In genomic region chr8:111360579-111361209, GRCm38 (mm10) we compare ENCODE assay signal across 20 mouse cellular contexts. TPM values are rescaled to one million over a fixed set of nuclear protein-coding genes. Genes with fewer than 3 reads are reported as not detected.
A peak's percentile ranks its signal among the peaks of the same experiment; 100 is the strongest.
DNase-seq lines count a peak whose midpoint lies in the region; ATAC-seq and TF ChIP-seq lines count a peak whose summit lies in the region.
"Had no signal": no experiment of that assay in that cellular context is flagged by ENCODE, and none has a peak within 500 bp of the region (broad histone marks: within the 10 kb centered on the region; RNA-seq: fewer than 3 reads in every experiment).

No protein-coding gene starts in this region.

- ATAC-seq in cerebellum, adult (ENCODE audit: insufficient number of reproducible peaks, low FRiP score, low TSS enrichment): no peak
- peak; percentile 67 for ATAC-seq in Patski
- ATAC-seq in monocyte, adult 5-6 weeks (replicated peaks; ENCODE audit: insufficient number of reproducible peaks, low FRiP score, low TSS enrichment, poor library complexity, severe bottlenecking): no peak
- ATAC-seq: CD4-positive, CD25-positive, alpha-beta regulatory T cell, adult 4 months; liver, embryonic 12.5 days; midbrain, embryonic 15.5 days had no signal

- CTCF ChIA-PET in Patski (lab: Charles Lee): interaction anchor here (1.1 kb wide), 1 partner anchor 13 kb away, joined by 3 read pairs; no protein-coding TSS in a partner anchor

- POLR2A ChIA-PET in Patski (lab: Charles Lee): no interaction called here

- no peaks in the 10 kb centered on the region for H3K27me3 ChIP-seq in Patski
- H3K27me3 ChIP-seq: midbrain, embryonic 15.5 days had no signal

- peak; percentile 37 to 40 for DNase-seq in cerebellum, postnatal 10 days
- DNase-seq in layer of hippocampus, adult 2 months (ENCODE audit: low spot score in 2 of 2): no peak
- DNase-seq in layer of hippocampus, postnatal 36 days: no peak
- DNase-seq in Patski (ENCODE audit: low read depth, low spot score): no peak
- DNase-seq in kidney, postnatal 10 days: peak; percentile 56
- no peak for DNase-seq in adrenal gland, adult (ENCODE audit: inconsistent age in 2 of 2, low spot score in 1 of 2)
- DNase-seq: adrenal gland, postnatal 14 days; gastrocnemius, postnatal 14 days; heart, postnatal 36 days; spleen, adult 18-20 months; thymus, adult 2 months had no signal

- in situ Hi-C loops in Patski (cut with MboI; ENCODE audit: low pct_unique_long_range_greater_than_20kb): no loop called here

- peak overlapping the region; percentile 48; the same call in 1 of the 2 replicates for H3K27ac ChIP-seq in layer of hippocampus, adult 2 months
- H3K27ac ChIP-seq: heart, embryonic 10.5 days; liver, embryonic 12.5 days; midbrain, embryonic 15.5 days had no signal

- H3K4me3 ChIP-seq in layer of hippocampus, adult 2 months: no peak overlapping the region
- H3K4me3 ChIP-seq: heart, embryonic 10.5 days; liver, embryonic 12.5 days; midbrain, embryonic 15.5 days had no signal

- no peak for TF ChIP-seq CTCF in layer of hippocampus, adult 2 months (conservative IDR thresholded peaks at IDR 0.05)
- no peak for TF ChIP-seq CTCF in Patski (IDR thresholded peaks at IDR 0.05)

RNA-seq across cellular contexts. Expression of gene Mlkl, which starts 22.7 kb away (rescaled TPM):
- total RNA-seq in layer of hippocampus, adult 2 months (2021): 1 to 10 TPM in 1 of 2 experiments, under 1 TPM in 1; 0.22 to 1.1 TPM
- 1 to 10 TPM in 1 of 2 experiments, under 1 TPM in 1; 0.20 to 1.0 TPM for total RNA-seq in layer of hippocampus, postnatal 36 days (2021)
- polyA plus RNA-seq in Patski (2021): 13.9 TPM
- total RNA-seq in monocyte, adult 5-6 weeks (2017): 10.0 to 12.0 TPM (median 11.4 TPM) in 3 replicates
- total RNA-seq: G1E had no signal
- polyA plus RNA-seq: G1E had no signal

RNA-seq across cellular contexts. Expression of gene Fa2h, which starts 32.9 kb away (rescaled TPM):
- 10 to 100 TPM; 22.0 to 23.1 TPM for total RNA-seq in layer of hippocampus, adult 2 months (2021)
- total RNA-seq in layer of hippocampus, postnatal 36 days (2021): 10 to 100 TPM; 35.2 to 35.9 TPM
- 1.7 TPM for polyA plus RNA-seq in Patski (2021)
- total RNA-seq in monocyte, adult 5-6 weeks (2017): not detected in 3 replicates
- polyA plus RNA-seq: CD4-positive, CD25-positive, alpha-beta regulatory T cell, adult 4 months; G1E; heart, embryonic 10.5 days; limb, embryonic 11.5 days; liver, embryonic 12.5 days; neural tube, embryonic 11.5 days had no signal

Comparison
In these comparisons a context has a peak if more than half of its experiments do, and no peak if none do; other contexts are left out.
1. DNase-seq: peak in cerebellum, postnatal 10 days (2 of 2) and kidney, postnatal 10 days (single experiment); none in layer of hippocampus, adult 2 months (0 of 2), layer of hippocampus, postnatal 36 days (0 of 2), Patski (single experiment) and adrenal gland, adult (0 of 2).
2. RNA of gene Fa2h, which starts 32.9 kb away (total RNA-seq): 35.2 to 35.9 TPM in layer of hippocampus, postnatal 36 days and 22.0 to 23.1 TPM in layer of hippocampus, adult 2 months; not detected in monocyte, adult 5-6 weeks; every median in the first group is over 10 times any median in the second.